Mouse (Mus musculus): ENCODE results near the gene Rasl12.
A peak's percentile ranks its signal among the peaks of the same experiment; 100 is the strongest.

Rasl12 gene

GRCm38 (mm10) chr9:65435671-65436301 is 37.5 kb downstream of the Rasl12 start, which contains the start of gene Mtfmt:
TSS of gene Mtfmt (plus strand) at chr9:65435782.
- DNase-seq (ENCODE audit: low spot score): peak; percentile 94

GRCm38 (mm10) chr9:65444692-65445091 is 46.4 kb downstream of the Rasl12 start:
- DNase-seq (ENCODE audit: low spot score): no peak

GRCm38 (mm10) chr9:65447951-65448350 is 49.6 kb downstream of the Rasl12 start:
- DNase-seq (ENCODE audit: low spot score): no peak

- no peak for DNase-seq (ENCODE audit: low spot score)
Observed at GRCm38 (mm10) chr9:65458975-65459374, 60.7 kb downstream of the Rasl12 start.

- DNase-seq (ENCODE audit: low spot score): no peak
Observed at GRCm38 (mm10) chr9:65460198-65460597, 61.9 kb downstream of the Rasl12 start.

- DNase-seq (ENCODE audit: low spot score): peak; percentile 96
Observed at GRCm38 (mm10) chr9:65460732-65461442, 62.6 kb downstream of the Rasl12 start, which contains the start of gene Spg21. TSS of gene Spg21 (plus strand) at chr9:65460947.

GRCm38 (mm10) chr9:65462544-65462943 is 64.2 kb downstream of the Rasl12 start:
- DNase-seq (ENCODE audit: low spot score): peak; percentile 67

GRCm38 (mm10) chr9:65464161-65464560 is 65.9 kb downstream of the Rasl12 start:
- peak; percentile 31 for DNase-seq (ENCODE audit: low spot score)
